Comparison of ENCODE assay signal across 8 mouse cellular contexts in the genomic region with DNA sequence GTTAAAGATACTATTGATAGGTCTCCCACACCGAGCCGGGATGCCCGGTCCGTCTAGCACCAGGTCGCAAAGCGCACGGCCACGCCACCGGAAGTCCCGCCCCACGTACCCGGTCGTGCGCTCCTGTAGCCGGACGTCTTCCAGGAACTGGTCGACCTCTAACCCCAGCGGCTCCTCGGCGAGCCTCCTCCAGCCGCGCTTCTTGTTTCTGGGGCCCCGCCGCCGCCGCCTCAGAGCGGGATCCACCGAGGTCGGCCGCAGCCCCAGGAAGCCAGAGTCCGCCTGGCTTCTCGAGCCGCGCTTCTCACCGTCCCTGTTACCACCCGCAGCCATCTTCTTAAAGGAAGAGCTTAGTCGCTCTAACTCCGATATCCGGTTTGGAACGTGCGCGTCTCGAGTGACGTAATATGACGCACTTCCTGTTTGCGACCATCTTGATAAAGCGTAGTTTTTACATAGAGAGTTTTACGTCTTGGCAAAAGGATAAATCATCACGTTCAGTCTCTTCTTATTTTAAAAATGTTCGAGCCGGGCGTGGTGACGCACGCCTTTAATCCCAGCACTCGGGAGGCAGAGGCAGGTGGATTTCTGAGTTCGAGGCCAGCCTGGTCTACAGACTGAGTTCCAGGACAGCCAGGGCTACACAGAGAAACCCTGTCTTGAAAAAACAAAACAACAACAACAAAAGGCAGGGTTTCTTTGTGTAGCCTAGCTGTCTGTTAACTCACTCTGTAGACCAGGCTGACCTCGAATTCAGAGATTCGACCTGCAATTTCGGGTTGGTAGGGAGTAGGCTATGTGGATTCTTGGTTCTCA. TPM values are rescaled to one million over a fixed set of nuclear protein-coding genes. Genes with fewer than 3 reads are reported as not detected.
DNase-seq lines count a peak whose midpoint lies in the region; ATAC-seq and TF ChIP-seq lines count a peak whose summit lies in the region.

A gene (minus strand): TSS at position 354 of the 816 bp plus-strand sequence.

- peak within 1 kb of the TSS; percentile 80 for H3K4me2 ChIP-seq in embryonic facial prominence, embryonic 15.5 days (replicated peaks)
- peak within 1 kb of the TSS; percentile 88 for H3K4me2 ChIP-seq in kidney, embryonic 14.5 days (replicated peaks; ENCODE audit: low read depth, low read length)
- H3K4me2 ChIP-seq in limb, embryonic 15.5 days = peak within 1 kb of the TSS; percentile 70

- no peaks in the 10 kb centered on the region for H3K9me3 ChIP-seq in embryonic facial prominence, embryonic 15.5 days (replicated peaks)
- H3K9me3 ChIP-seq in kidney, embryonic 14.5 days (ENCODE audit: control insufficient read depth, low read length) = no peaks in the 10 kb centered on the region
- H3K9me3 ChIP-seq in limb, embryonic 15.5 days = no peaks in the 10 kb centered on the region

- H3K27me3 ChIP-seq in embryonic facial prominence, embryonic 15.5 days = no peaks in the 10 kb centered on the region
- H3K27me3 ChIP-seq in kidney, embryonic 14.5 days (ENCODE audit: control insufficient read depth, insufficient read depth, low read length) = no peaks in the 10 kb centered on the region
- no peaks in the 10 kb centered on the region for H3K27me3 ChIP-seq in limb, embryonic 15.5 days

- DNase-seq in 416B (ENCODE audit: low read depth) = peak; percentile 99
- DNase-seq in heart, adult 9 months (ENCODE audit: low spot score in 2 of 2) = peak; percentile 92 to 97
- peak; percentile 77 to 89 for DNase-seq in monocyte, adult 2 months (ENCODE audit: low read depth in 1 of 2, low spot score in 2 of 2)
- DNase-seq in spleen, postnatal 36 days (ENCODE audit: low spot score in 2 of 2) = peak; percentile 87 to 92

- H3K4me1 ChIP-seq in bone marrow, adult 2 months (ENCODE audit: control insufficient read depth, insufficient read depth, low read length) = peaks cover 5% of the 10 kb centered on the region
- H3K4me1 ChIP-seq in embryonic facial prominence, embryonic 15.5 days = peaks cover 44% of the 10 kb centered on the region
- H3K4me1 ChIP-seq in kidney, embryonic 14.5 days (ENCODE audit: control insufficient read depth, insufficient read depth, low read length) = peaks cover 10% of the 10 kb centered on the region
- peaks cover 42% of the 10 kb centered on the region for H3K4me1 ChIP-seq in limb, embryonic 15.5 days

- H3K9ac ChIP-seq in embryonic facial prominence, embryonic 15.5 days = peak within 1 kb of the TSS; percentile 63
- H3K9ac ChIP-seq in kidney, embryonic 14.5 days (ENCODE audit: low read depth, low read length) = peak within 1 kb of the TSS; percentile 85
- peak within 1 kb of the TSS; percentile 82 for H3K9ac ChIP-seq in limb, embryonic 15.5 days

- peak; percentile 54; the same call in 1 of the 2 replicates for TF ChIP-seq POLR2A in bone marrow, adult 2 months (IDR thresholded peaks at IDR 0.05; ENCODE audit: borderline replicate concordance, control insufficient read depth, low read depth, low read length)

- peak within 1 kb of the TSS; percentile 86 for H3K27ac ChIP-seq in bone marrow, adult 2 months (ENCODE audit: control insufficient read depth, insufficient read depth, low read depth, low read length, poor library complexity)
- peak within 1 kb of the TSS; percentile 96 for H3K27ac ChIP-seq in embryonic facial prominence, embryonic 15.5 days (replicated peaks)
- peak within 1 kb of the TSS; percentile 96 for H3K27ac ChIP-seq in kidney, embryonic 14.5 days (ENCODE audit: low read depth, low read length)
- H3K27ac ChIP-seq in limb, embryonic 15.5 days = peak within 1 kb of the TSS; percentile 98

- H3K36me3 ChIP-seq in embryonic facial prominence, embryonic 15.5 days = peaks cover 53% of the 10 kb centered on the region
- H3K36me3 ChIP-seq in kidney, embryonic 14.5 days (ENCODE audit: control insufficient read depth, insufficient read depth, low read length) = peaks cover 40% of the 10 kb centered on the region
- H3K36me3 ChIP-seq in limb, embryonic 15.5 days = peaks cover 53% of the 10 kb centered on the region

- WGBS in bone marrow, adult 2 months = 2% methylated on average over 59 of the region's 59 CpGs
- 1% methylated on average over 59 of the region's 59 CpGs for WGBS in embryonic facial prominence, embryonic 15.5 days
- WGBS in kidney, embryonic 14.5 days = 1% methylated on average over 59 of the region's 59 CpGs
- WGBS in limb, embryonic 15.5 days = 1% methylated on average over 59 of the region's 59 CpGs

- H3K4me3 ChIP-seq in bone marrow, adult 2 months (replicated peaks; ENCODE audit: control insufficient read depth, low read depth, low read length) = peak within 1 kb of the TSS; percentile 68
- H3K4me3 ChIP-seq in embryonic facial prominence, embryonic 15.5 days (replicated peaks) = peak within 1 kb of the TSS; percentile 64
- H3K4me3 ChIP-seq in kidney, embryonic 14.5 days (ENCODE audit: low read length) = peak within 1 kb of the TSS; percentile 73
- peak within 1 kb of the TSS; percentile 78 for H3K4me3 ChIP-seq in limb, embryonic 15.5 days

- ATAC-seq in embryonic facial prominence, embryonic 15.5 days (ENCODE audit: insufficient number of reproducible peaks, low FRiP score, low TSS enrichment, low read depth) = peak; percentile 86
- peak; percentile 90 for ATAC-seq in kidney, embryonic 14.5 days (ENCODE audit: low FRiP score, low TSS enrichment)
- ATAC-seq in limb, embryonic 15.5 days (ENCODE audit: insufficient number of reproducible peaks, low FRiP score, low TSS enrichment, low read depth) = peak; percentile 84

- no peak for TF ChIP-seq CTCF in bone marrow, adult 2 months (IDR thresholded peaks at IDR 0.05; ENCODE audit: control insufficient read depth, insufficient read depth, low read length)

RNA-seq across cellular contexts. Expression of the gene that starts here (rescaled TPM):
- 96.9 and 171 TPM in 2 replicates for polyA plus RNA-seq in bone marrow, adult 2 months (2011; ENCODE audit: insufficient read depth, insufficient read length, low replicate concordance, missing spikeins)
- polyA plus RNA-seq in embryonic facial prominence, embryonic 15.5 days (2015; fragmentation: Nextera tagmentation; extraction: Ambion mirVana) = 202 and 212 TPM in 2 replicates
- 203 and 216 TPM in 2 replicates for polyA plus RNA-seq in kidney, embryonic 14.5 days (2014; fragmentation: Nextera tagmentation; extraction: Ambion mirVana)
- 196 and 208 TPM in 2 replicates for polyA plus RNA-seq in limb, embryonic 15.5 days (2015; fragmentation: Nextera tagmentation; extraction: Ambion mirVana)

Comparison
In these comparisons a context has a peak if more than half of its experiments do, and no peak if none do; other contexts are left out.
1. Peak in every context shown above with its lines: DNase-seq, ATAC-seq, H3K4me3 ChIP-seq and H3K27ac ChIP-seq.